Mouse (Mus musculus): ENCODE data around the gene Abhd4. TPM values are rescaled to one million over a fixed set of nuclear protein-coding genes. Genes with fewer than 3 reads are reported as not detected.

The Abhd4 gene
- 46.9 and 47.4 TPM in 2 replicates for polyA plus RNA-seq (2012; rRNA removed)

DNA sequence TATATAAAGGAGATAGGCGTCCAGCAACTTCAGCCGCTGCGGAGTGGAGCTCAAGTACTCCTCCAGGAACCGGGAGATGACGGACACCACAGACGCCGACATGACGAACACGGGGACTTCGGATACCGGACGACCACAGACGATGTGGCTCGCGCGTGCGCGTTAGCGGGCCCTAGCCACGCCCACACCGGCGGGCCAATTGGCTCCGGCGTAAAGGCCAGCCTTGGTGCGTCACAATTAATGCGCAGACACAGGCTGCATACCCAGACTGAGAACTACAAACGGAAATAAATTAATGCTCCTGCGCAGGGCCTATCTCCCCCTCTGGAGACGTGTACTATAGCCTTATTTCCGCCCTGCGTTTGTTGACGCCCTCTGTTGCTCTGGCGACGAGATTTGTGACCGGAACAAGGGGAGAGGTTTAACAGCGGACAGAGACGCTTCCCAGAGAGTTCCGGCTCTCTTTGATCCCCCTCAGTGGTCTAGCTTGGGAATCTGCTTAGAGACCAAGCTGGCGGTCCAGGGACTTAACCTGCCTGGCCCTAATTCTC, at the start of gene Abhd4, which contains the start of gene Dad1:
Abhd4 (plus strand) TSS at position 448 of the 551 bp plus-strand sequence.
Dad1 (minus strand) TSS at position 364 of the 551 bp plus-strand sequence.

DNA sequence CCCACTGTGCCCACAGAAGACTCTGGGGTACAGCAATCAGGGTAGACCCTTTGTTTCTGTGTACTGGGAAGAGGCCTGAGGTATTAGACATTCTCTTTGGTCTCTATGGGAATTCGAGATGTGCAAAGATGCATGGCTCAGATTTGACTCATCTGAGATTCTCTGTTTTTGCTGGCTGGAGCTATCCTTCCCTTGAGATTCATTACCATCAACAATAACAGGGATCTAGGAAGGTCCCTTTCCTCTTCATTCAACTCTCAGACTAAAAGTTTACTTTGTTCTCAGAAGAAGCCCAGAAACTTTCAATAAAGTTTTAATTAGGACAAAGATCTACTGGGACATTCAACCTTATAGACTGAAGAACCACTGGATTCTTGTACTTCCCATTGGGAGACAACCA, 30.9 kb downstream of the Abhd4 start, which contains the start of gene Olfr49:
Olfr49 (minus strand) TSS at position 101 of the 400 bp plus-strand sequence.

Other genes with a start within 250 kb of the Abhd4 start
- gene Dad1, start 84 bp upstream of the Abhd4 start, polyA plus RNA-seq (2012; rRNA removed), result 495 and 769 TPM in 2 replicates
- gene Olfr49, start 30.8 kb downstream of the Abhd4 start, polyA plus RNA-seq (2012; rRNA removed), result not detected in 2 replicates
- gene Oxa1l, start 106.6 kb downstream of the Abhd4 start, polyA plus RNA-seq (2012; rRNA removed), result 136 and 180 TPM in 2 replicates
- gene Slc7a7, start 163.6 kb downstream of the Abhd4 start, polyA plus RNA-seq (2012; rRNA removed), result 33.9 and 48.9 TPM in 2 replicates
- gene Mrpl52, start 172.7 kb downstream of the Abhd4 start, polyA plus RNA-seq (2012; rRNA removed), result 504 and 1,130 TPM in 2 replicates
- 181 and 186 TPM in 2 replicates for gene Mmp14, start 177.4 kb downstream of the Abhd4 start, polyA plus RNA-seq (2012; rRNA removed)
- 344 and 402 TPM in 2 replicates for gene Lrp10, start 209.9 kb downstream of the Abhd4 start, polyA plus RNA-seq (2012; rRNA removed)
- gene Rem2, start 221.9 kb downstream of the Abhd4 start, polyA plus RNA-seq (2012; rRNA removed), result 1.7 and 2.3 TPM in 2 replicates

Measured in colon, adult 2 months (tissue).